Mouse (Mus musculus) limb, embryonic 11.5 days (tissue): ENCODE results near the gene Olfr1322. TPM values are rescaled to one million over a fixed set of nuclear protein-coding genes. Genes with fewer than 3 reads are reported as not detected.

Source experiments
- ATAC-seq: fragments of 200-750 bp; cut with Nextera tagmentation; 2 replicates; pipeline ENCODE4 v1.8.0; 2017; ENCODE audit warnings: low read depth; ENCODE audit not compliant: insufficient number of reproducible peaks, low FRiP score, low TSS enrichment
- DNase-seq: peaks from one replicate; pipeline ENCODE4 v3.0.0-alpha.2; 2015; ENCODE audit warnings: low spot score
- H3K27ac ChIP-seq: fragments of 300-500 bp; sonication (generic); replicated peaks from 2 replicates; pipeline ENCODE4 v1.5.1; 2014; ENCODE audit warnings: low read depth, mild to moderate bottlenecking, low read length
- H3K27me3 ChIP-seq: fragments of 300-500 bp; sonication (generic); 2 replicates; pipeline ENCODE4 v1.6.1; 2014; ENCODE audit warnings: mild to moderate bottlenecking, low read length, mixed read lengths; ENCODE audit not compliant: control insufficient read depth, insufficient read depth
- H3K36me3 ChIP-seq: fragments of 300-500 bp; sonication (generic); 2 replicates; pipeline ENCODE4 v1.6.1; 2014; ENCODE audit warnings: mild to moderate bottlenecking, low read length, moderate library complexity, mixed read lengths; ENCODE audit not compliant: control insufficient read depth, insufficient read depth
- H3K4me1 ChIP-seq: fragments of 300-500 bp; sonication (generic); 2 replicates; pipeline ENCODE4 v1.6.1; 2014; ENCODE audit warnings: low read length, mixed read lengths; ENCODE audit not compliant: control insufficient read depth, insufficient read depth
- H3K4me2 ChIP-seq: fragments of 300-500 bp; sonication (generic); 2 replicates; pipeline ENCODE4 v1.6.1; 2014; ENCODE audit warnings: low read depth, mild to moderate bottlenecking, moderate library complexity; ENCODE audit not compliant: severe bottlenecking
- H3K4me3 ChIP-seq: fragments of 300-500 bp; sonication (generic); 2 replicates; pipeline ENCODE4 v1.5.1; 2014; ENCODE audit warnings: low read depth, low read length
- H3K9ac ChIP-seq: fragments of 300-500 bp; sonication (generic); 2 replicates; pipeline ENCODE4 v1.6.1; 2014; ENCODE audit warnings: mild to moderate bottlenecking, low read length
- H3K9me3 ChIP-seq: fragments of 300-500 bp; sonication (generic); 2 replicates; pipeline ENCODE4 v1.6.1; 2016; ENCODE audit warnings: low read length; ENCODE audit not compliant: control insufficient read depth
- WGBS: fragments of 180-500 bp; shearing (Covaris S2); extraction: QIAGEN DNeasy Blood & Tissue Kit; methylation state at CpG from one replicate; pipeline ENCODE4 v1.1.7; 2014; 5-methylcytosine and 5-hydroxymethylcytosine counted together
- polyA plus RNA-seq: library from polyadenylated mRNA; unstranded; fragments of >200 nt; fragmentation: Nextera tagmentation; extraction: Ambion mirVana; gene quantifications from 2 replicates; pipeline ENCODE4 v1.2.1, GENCODE M21; 2014

The Olfr1322 gene
- polyA plus RNA-seq = not detected in 2 replicates

- WGBS = 69% methylated on average over 2 of the region's 2 CpGs
- Histone ChIP-seq H3K4me2 (no peak within 1 kb of the TSS), H3K27ac (no peak within 1 kb of the TSS), H3K9ac (no peak within 1 kb of the TSS), H3K27me3 (no peaks in the 10 kb centered on the region), H3K4me3 (no peak within 1 kb of the TSS), H3K4me1 (no peaks in the 10 kb centered on the region), H3K9me3 (no peaks in the 10 kb centered on the region), H3K36me3 (no peaks in the 10 kb centered on the region)
- DNase-seq (no peak), ATAC-seq (no peak)
Observed at GRCm38 (mm10) chrX:49891383-49891782, at the start of gene Olfr1322. TSS of gene Olfr1322 (minus strand) at chrX:49891483.

DNA sequence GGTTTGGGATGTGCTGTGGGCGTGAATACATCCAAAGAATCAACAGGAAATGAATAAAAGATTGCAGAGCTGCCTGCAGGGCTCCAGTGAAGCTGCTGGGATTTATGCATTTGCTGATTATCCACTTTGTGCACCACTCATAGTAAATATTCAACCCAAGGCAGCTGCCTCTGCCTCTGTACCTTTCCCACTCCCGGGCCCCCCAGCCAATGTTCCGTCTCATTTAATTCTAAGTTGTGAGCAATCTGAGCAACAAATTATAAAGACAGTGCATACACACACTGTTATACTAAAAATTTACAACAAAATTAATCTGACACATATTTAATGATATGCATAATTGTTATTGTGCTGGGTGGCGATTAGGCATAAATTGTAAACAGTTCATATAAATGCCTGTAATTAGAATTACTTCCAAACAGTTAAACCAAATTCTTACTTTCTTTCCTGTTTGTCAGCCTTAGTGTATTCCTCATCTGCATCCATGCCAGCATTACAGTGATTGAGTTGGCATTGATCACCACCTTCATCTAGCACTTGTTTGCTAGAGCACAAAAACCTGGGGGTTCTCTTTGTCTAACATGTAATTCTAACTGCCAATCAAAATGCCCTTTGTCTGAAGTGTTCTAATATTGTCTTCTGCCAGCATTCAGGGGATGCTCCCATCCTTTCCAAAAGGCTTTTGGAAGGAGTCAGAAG is 13.5 kb downstream of the Olfr1322 start:
- ATAC-seq (no peak), DNase-seq (no peak)
- Histone ChIP-seq H3K4me2 (no peak overlapping the region), H3K9me3 (no peaks in the 10 kb centered on the region), H3K4me1 (no peaks in the 10 kb centered on the region), H3K27ac (no peak overlapping the region), H3K27me3 (no peaks in the 10 kb centered on the region), H3K4me3 (no peak overlapping the region), H3K9ac (no peak overlapping the region), H3K36me3 (no peaks in the 10 kb centered on the region)
- 74% methylated on average over 4 of the region's 4 CpGs for WGBS

Other genes with a start within 250 kb of the Olfr1322 start
- not detected in 2 replicates for gene Olfr1320, start 219.2 kb downstream of the Olfr1322 start, polyA plus RNA-seq
- not detected in 2 replicates for gene Olfr1321, start 156.4 kb downstream of the Olfr1322 start, polyA plus RNA-seq
- 0.82 and 1.1 TPM in 2 replicates for gene Igsf1, start 93.7 kb downstream of the Olfr1322 start, polyA plus RNA-seq
- not detected in 2 replicates for gene Olfr1323, start 127.9 kb upstream of the Olfr1322 start, polyA plus RNA-seq